Mouse (Mus musculus): Measurements from ENCODE around the gene Scd1.
"Not testable (repeated sequence)": the region's sequence is repeated elsewhere in the genome, so short reads cannot be mapped to it uniquely, and the experiment has no call there.

Gene Scd1

DNA sequence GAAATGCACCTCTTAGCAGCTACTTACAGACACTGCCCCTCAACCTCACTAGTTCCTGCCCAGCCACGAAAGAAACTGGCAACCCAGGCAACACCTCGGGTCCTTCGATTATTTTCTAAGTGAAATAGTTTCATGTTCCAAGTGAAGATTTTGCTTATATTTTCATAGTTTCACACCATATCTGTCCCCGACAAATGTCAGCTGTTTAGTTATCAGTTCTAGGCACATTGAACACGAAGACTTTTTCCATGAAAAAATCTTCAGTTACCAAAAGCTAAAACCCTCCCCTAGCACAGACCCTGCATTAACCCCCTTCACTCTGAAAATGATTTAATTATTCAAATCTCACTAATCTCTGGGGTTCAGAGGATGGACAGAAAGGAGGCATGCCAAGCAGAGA lies 10.9 kb downstream of the Scd1 start:
- DNase-seq: no peak

DNA sequence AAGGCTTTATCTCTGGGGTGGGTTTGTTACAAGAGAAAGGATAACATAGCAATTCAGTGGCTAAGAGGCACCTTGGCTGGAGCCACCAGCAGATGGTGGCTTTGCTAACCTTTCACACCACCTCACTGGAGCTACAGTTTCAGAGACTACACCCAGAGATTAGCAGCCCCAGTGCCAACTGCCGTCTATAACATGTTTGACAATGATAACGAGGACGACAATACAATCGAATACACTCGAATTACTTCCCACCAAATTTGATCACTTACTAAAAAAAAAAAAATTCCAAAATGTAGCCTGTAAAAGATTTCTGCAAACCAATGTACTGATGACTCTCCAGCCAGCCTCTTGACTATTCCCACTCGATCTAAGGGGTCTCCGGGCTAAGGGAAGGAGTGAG lies 12.7 kb downstream of the Scd1 start:
- no peak for DNase-seq

DNA sequence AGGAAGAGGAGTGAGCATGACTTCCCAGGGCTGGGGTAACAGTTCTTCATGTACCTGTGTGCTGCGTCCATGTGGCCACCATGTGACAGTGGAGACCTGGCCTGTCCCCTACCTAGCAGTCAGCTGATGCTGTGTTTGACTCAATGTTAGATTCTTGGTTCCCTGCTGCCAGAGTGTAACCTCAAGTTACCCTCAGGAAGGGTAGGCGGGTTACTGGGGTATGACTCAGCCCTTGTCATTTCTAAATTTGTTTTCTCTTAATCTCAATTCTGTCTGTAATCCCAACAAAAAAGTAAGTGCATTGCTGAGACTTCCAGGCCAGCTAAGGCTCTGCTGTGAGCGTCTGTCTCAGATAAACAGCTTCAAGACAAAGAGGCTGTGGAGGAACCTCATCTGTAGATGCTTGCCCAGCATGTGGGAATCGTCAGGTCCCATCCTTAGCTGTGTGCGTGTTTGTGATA lies 13.7 kb downstream of the Scd1 start:
- no peak for DNase-seq

DNA sequence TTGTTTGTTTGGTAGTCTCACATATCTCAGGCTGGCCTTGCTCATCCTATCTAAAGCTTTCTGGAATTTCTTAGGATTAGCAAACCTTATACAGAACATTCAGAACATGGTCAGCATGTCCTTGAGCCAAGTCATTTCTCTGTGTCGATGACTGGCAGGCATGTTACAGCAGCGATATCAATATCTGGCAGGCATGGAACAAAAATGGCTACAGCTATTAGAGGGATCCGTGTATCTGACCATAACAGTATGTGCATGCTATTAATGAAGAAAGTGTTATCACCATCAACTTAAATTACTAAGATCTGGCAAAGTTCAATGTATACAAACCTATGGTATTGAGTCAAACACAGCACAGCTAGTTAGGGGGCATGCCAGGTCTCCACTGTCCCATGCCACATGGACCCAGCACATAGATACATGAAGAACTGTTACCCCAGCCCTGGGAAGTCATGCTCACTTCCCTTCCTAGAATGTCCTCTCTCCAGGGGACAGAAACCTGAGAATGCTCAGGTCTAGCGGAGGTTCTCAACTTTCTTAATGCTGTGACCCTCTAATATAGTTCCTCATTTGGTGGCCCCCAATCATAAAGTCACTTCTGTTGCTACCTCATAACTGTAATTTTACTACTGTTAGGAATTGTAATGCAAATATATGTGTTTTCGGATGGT lies 15.2 kb downstream of the Scd1 start:
- DNase-seq: no peak

DNA sequence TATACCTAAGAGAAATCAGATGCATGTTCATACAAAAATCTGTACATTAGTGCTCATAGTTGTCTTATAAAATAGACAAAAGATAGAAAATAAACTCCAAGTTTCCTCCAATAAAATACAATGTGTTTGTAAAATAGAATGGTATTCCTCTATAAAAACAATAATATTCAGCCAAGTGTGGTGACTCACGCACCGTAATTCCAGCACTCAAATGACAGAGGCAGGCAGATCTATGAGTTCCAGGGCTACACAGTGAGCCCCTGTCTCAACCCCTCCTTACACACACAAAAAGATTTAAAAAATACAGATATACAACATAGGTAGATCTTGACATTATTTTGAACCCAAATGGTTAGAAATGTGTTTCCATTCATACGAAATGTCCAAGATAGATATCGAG lies 15.8 kb downstream of the Scd1 start:
- DNase-seq: no peak

DNA sequence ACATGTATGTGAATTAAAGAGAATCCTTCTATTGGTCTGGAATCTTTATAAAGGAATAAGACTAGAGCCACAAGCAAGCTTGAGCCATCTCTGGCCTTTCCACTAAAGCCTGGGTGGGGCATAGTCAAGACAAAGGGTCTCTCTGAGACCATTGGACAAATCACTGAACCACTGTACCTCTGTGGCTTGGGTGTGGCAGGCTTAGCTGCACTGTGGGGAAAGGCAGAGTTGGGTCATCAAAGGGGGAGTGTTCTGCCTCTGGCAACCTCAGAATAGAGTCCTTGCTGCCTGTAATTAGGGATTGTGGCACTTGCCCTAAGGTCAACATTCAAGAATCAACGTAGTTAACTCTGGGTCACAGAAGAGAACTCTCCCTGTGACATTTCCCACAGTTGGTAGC lies 18.2 kb downstream of the Scd1 start:
- no peak for DNase-seq

DNA sequence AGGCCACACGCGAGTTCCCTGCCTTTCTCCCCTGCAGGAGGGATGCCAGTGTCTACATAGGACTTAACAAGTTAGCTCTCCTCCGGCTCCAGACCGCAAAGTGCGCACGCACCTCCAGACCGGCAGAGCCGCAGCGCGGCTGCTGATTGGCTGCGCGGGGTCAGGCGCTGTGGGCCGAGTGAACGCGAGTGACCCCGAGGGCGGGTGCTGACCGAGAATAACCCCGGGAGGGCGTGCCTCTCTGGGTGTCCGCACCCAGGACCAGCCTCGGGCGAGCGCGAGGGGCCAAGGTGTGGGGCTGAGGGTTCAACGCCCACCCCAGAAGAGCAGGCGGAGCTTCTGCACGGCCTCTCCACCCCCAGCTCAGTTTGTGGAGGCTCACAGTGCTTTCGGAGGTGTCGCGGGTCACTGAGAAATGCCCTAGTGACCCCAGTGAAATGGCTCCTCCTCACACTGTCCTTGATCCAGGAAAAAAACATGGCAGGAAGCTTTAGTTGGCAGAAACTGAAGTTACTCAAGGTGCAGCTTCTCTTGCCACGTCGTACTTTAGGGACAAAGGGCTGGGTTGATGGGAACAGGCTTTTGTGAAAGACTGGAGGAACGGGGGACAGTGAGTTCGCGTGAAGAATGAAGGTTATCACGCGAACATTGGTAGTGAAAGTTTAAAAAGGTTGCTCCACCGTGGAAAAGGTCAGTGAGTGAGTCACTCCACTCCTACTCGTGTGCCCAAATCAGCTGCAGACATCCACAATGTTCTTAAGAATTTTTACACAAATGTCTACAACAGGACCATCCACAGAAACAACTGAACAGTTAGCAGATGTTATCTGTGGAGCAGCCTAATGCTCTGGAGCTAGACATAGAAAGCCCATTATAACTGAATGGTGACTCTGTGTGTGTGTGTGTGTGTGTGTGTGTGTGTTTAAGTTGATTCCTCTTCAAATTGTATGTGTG lies 18.9 kb downstream of the Scd1 start:
- peak; percentile 89 for DNase-seq

DNA sequence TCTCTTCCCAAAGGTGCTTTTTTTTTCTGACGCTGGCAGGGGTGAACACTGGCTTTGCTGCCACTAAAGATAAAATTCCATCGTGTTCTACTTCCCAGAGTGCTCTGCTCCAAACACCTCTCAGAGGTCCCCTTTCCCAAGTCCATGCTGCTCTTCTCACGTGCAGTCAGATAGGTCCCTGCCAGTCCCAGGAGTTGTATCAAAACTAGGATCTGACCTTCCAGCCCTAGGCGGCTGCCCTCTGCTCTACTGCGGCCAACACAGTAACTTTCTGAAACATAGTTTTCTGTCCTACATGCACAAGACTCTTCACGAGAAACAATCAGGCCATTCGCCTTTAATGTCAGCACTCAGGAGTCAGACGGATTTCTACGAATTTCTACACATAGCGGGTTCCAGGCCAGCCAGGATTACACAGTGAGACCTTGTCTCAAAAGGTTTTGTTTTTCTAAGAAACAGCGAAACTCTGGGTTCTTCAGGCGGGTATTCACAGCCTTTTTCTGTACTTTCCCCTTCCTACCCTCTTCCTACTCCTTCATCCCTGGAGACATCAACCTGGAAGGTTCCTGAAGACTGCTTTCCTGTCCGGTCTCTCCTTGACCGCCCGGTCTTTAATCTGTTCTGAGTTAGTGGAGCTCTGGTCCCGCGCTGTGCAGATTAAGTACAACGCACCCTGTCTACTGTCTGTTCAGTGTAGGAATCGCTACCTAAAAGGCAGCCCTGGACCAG lies 19.8 kb downstream of the Scd1 start:
- no peak for DNase-seq

DNA sequence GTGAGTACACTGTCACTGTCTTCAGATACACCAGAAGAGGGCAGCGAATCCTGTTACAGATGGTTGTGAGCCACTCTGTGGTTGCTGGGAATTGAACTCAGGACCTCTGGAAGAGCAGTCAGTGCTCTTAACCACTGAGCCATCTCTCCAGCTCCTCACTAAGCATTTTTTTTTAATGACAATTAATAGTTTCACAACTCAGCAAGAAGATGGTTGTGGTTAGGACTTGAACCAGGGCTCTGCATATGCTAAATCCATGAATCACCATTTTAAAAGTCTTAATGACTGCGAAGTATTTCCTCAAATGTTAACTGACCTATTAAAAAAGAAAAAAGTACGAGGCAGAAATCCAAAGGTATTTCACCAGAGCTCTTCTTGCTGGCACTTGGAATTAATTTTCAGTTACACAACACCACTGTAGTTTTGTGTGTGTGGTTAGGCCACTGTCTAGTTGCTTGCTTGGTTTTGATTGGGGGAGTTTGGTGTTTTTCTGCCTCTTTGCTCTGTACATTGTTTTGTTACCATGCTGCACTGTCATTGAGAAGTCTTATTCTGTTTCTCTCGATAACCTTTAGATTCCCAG lies 20.5 kb downstream of the Scd1 start:
- DNase-seq: no peak

DNA sequence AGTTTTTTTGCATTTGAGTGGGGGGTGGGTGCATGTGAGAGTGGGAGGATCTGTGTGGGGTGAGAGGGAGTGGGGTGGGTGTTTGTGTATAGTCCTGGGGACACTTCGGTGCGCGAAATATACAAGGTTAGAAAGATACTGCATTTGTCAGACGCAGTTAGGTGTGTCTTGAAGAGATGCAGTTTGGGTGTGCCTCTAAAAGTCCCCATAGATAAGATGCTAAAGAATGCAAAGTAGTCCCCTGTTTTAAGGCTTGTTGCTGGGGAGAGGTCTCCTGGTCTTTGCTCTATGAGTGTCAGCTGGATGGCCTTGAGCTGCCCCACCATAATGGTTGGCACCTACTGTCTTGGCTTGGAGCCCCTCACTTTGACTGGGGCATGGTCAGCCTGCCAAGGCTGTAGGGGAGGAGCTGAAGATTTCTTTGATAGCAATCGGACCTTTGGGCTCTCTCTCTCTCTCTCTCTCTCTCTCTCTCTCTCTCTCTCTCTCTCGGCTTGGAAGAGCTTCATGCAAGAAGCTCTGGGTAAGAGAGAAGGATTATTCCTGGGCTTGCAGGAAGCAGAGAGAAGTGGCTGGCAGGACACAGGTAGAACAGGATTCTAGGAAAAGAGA lies 21.7 kb downstream of the Scd1 start:
- no peak for DNase-seq

DNA sequence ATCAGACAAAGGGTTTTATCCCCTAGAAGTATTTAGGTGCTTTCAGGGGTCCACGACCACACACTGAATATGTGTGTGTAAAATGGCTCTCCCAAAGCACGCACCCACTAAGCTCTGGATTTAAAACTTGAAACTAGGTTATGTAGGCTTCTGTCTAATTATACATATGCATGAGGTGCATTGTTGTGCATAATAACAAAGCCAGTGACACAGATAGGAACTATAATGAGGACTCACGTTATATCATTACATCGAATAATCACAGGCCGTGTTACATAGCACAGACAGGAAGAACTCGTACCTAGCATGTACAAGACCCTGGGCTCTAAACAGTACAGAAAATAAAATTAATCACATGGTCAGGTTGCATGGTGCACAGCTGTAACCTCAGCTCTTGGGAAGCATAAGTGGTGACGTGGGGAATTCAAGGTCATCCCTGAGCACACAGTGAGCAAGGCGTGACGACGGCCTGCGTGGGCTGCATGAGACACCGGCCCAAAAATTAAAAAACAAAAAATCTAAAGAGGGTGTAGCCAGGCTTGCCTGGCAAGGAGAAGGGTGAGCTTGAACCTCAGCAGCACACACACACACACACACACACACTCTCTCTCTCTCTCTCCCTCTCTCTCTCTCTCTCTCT lies 24.9 kb downstream of the Scd1 start:
- no peak for DNase-seq

DNA sequence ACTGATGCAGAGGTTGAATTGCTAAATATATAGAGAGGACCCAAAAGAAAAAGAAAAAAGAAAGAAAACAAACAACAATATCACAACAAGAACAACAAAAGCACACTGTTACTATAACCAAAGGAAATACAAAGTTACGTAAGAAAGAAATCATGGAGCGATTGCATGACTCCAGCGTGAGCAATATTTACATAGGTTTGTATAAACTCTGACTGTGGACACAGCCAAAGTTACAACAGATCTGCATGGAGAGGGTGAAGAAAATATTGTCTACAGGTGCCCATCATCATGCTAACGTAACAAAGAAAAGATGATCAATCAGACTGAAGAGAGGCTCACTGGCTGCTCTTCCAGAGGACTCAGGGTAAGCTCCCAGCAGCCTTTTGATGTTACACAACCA lies 27.6 kb downstream of the Scd1 start:
- DNase-seq: no peak

DNA sequence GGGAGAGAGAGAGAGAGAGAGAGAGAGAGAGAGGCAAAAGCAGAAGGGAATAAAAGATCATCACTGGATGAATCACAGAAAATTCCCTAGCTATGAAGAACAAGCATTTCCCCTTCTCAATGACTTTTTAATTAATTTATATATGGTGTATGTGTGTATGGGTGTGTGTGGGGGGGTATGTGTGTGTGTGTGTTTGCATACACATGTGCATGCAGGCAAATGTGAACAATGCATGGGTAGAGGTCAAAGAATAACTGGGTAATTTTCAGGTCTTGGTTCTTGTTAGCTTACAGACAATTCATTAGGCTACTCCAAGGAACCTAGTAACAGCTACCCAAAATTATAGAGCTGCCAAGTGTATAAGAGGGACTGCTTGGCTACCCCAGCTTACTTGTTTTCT lies 28.6 kb downstream of the Scd1 start:
- no peak for DNase-seq

DNA sequence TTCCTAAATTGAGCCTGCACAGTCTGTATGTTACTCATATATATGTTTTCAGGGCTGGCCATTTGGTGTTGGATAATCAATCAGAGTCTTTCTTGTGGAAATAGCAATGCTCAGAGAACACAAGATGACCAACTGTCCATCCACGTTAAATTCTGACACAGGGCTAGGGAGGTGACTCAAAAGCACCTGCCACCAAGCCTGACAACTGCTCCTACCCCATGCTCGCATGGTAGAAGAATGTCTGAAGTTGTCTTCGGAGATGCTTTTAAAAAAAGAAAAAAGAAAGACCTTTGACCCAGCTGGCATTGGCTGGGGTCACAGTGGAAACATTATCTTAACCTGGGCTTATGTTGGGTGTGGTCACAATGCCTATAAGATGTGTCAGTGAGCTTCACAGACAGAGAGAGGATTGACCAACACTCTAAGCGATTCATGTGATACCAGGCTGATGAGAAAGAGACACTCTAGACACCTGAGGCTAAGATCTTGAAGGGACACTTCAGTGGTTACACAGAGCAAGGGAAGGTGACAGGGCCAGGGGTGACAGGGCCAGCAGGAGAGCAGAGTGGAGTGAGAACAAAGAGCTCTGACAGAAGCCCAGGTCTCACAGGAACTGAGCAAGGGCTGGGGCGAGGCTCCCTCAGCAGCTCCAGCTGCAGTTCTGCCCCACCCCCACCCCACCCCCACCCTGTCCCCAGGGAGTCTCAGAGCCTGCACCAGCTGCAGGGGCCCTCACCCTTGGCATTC lies 29.9 kb downstream of the Scd1 start:
- DNase-seq: no peak

DNA sequence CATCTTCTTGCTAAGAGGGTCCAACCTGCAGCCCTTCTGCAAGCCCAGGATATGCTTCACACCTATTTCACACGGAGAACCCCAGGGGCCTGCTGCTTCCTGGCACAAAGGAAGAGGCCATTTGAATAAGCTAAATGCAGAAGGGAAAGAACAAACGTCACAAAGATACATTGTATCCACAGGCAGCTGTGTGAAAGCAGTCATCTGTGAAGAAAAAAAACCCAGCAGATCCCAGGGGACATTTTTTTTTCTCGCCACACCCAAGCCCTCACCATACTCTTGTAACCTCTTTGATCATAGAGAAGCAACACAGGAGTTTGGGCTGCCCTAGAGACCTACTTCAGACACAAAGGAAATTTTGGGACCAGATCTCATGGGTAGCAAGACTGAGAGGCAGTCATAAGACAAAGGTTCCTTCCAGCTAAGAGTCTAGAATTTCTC lies 31.1 kb downstream of the Scd1 start:
- DNase-seq: no peak

DNA sequence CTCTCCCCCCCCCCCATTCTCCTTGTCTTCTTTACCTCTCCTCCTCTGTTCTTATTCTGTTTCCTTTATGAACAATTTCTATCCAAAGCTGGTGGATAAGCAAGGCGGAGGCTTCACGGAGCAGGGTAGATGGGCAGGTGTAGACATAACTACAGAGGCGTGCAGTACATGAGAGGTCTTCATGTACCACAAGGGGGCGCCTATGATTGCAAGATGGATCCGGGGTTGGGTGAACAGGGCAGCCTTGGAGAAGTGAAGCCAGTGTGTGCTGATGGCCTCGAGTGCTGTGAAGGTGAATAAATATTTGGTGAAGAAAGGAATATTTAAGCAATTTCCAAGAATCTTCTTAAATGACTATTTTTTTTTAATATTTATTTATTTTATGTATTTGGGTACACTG lies 34.7 kb downstream of the Scd1 start:
- DNase-seq: peak; percentile 81

DNA sequence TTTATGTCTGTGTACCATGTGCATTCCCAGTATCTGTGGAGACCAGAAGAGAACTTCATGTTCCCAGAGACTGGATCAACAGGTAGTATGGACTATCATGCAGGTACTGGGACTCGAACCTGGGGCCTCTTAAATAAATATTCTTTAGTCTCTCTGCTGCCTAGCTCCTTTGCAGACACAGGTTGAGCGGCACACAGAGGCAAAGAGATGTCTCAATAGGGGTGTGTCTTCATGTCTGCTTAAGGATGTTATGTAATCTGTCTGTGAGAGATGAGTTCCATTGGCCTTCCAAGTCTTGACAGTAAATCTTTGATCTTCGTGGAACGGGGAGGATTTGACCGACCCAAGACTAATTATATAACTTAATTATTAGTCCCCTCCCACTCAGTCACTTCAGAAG lies 37.4 kb downstream of the Scd1 start:
- no peak for DNase-seq

DNA sequence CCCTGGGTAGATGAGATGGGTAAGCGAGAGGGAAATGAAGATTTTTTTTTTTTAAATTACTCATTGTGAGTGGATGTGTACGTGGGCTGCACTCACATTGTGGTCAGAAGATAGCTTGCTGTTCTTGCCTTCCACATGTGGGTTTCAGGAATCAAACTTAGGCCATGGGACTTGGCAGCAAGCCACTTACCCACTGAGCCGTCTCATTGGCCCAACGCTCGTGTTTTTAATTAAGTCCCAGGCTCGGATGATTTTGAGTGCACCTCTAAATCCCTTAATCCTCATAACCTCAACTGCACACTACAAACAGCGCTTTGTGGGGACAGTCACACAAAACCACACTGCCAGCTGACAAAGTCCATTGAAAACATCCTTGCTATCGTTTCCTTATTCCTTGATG lies 38.3 kb downstream of the Scd1 start:
- no peak for DNase-seq

DNA sequence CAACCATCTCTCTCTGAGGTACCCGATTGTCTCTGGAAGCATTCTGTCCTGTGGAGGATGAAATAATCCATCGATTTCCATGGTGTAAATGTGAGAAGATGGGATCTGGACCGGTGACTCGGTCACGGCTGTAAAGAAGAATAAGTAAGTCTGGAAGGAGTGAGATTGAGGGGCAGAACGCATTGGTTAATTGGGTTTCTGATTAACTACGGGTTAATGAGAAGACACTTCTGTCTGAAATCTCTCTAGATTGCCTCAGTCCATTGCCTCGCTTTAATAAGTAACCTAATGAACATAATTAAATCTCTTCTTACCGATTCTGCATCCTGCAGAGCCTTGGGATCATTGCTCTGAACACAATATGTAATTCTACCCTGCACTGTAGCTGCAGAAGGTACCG lies 40.6 kb downstream of the Scd1 start:
- not testable (repeated sequence) for DNase-seq

DNA sequence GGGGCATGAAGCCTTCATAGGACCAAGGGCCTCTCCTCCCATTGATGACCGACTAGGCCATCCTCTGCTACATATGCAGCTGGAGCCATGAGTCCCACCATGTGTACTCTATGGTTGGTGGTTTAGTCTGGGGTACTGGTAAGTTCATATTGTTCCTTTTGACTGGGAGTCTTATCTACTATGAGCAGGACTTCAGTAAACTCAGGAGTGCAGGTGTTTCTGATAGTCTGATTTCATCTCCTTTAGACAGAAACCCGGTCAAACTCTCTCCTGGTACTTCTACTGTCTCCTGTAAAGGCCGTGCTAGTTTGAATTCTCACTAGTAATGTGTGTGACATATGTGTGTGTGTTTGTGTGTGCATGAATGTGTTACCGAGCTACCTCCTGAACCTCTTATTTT lies 41.9 kb downstream of the Scd1 start:
- no peak for DNase-seq

DNA sequence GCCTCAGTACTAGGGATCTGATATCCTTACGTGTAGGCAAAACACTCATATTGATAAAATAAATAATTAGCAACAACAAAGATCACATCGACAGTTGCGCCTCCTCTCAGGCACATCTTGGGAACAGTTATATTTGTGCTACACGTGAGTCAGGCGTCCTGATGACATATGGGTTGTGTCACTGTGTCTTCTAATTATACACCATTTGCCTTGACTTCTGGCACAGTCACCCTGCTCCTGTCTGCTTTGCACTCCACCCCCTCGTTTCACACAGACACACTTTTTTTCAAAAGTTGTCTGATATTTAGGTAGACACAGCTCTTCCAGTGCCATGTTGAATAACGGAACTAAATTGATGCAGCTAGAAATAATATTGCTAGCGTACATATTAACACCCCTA lies 43.6 kb downstream of the Scd1 start:
- no peak for DNase-seq
